Mouse (Mus musculus): Measurements from ENCODE around the gene B430306N03Rik. TPM values are rescaled to one million over a fixed set of nuclear protein-coding genes. Genes with fewer than 3 reads are reported as not detected.

The B430306N03Rik gene
- polyA plus RNA-seq, 1 experiment from 2014 or later: 0.09 TPM

DNA sequence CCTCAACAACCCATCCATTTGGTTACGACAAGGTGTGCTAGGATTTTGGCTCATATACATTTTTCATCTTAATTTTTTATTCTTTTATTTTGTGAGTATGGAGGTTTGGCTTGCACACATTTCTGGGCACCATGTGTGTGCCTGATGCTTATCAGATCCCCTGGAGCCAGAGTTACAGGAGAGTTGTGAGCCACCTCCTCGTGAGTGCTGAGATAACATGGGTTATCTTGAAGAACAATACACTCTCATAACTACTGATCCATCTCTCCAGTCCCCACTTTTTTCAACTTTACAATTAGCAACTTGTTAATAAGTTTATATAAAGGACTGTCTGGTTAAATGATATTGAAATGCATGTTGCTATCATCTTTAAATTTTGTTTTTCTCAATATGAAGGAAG, 5.3 kb downstream of the B430306N03Rik start:
- Histone ChIP-seq H3K9ac (replicated peaks) (no peak overlapping the region), H3K27me3 (no peaks in the 10 kb centered on the region), H3K4me2 (replicated peaks) (no peak overlapping the region), H3K36me3 (no peaks in the 10 kb centered on the region), H3K27ac (replicated peaks) (no peak overlapping the region), H3K4me1 (no peaks in the 10 kb centered on the region), H3K9me3 (no peaks in the 10 kb centered on the region), H3K4me3 (no peak overlapping the region)
- ATAC-seq (replicated peaks): no peak
- WGBS: 88% methylated on average over 2 of the region's 2 CpGs

DNA sequence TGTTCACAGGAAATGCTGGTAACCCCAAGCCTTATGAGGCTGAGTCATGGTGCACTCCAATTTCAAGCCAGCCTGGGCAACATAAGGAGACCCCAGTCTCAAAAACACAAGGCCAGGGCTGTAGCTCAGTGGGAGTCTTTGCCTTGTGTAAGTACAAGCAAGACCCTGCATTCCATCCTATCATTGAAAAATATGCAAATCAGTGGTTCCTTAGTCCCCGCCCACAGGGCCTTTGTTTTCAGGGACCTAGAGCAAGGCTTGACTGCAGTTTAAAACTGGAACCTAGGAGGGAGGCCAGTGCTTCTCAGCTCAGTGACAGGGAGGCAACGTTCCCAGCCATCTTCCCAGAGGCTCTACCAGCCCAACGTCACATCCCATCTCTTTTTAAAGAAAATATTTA, 7.3 kb downstream of the B430306N03Rik start:
- no peak overlapping the region for H3K9ac ChIP-seq (replicated peaks)
- ATAC-seq (replicated peaks): no peak
- no peaks in the 10 kb centered on the region for H3K36me3 ChIP-seq
- no peaks in the 10 kb centered on the region for H3K9me3 ChIP-seq
- no peak overlapping the region for H3K4me3 ChIP-seq
- no peaks in the 10 kb centered on the region for H3K27me3 ChIP-seq
- 62% methylated on average over 3 of the region's 3 CpGs for WGBS
- H3K4me2 ChIP-seq (replicated peaks): no peak overlapping the region
- H3K27ac ChIP-seq (replicated peaks): no peak overlapping the region
- H3K4me1 ChIP-seq: no peaks in the 10 kb centered on the region

GRCm38 (mm10) chr17:48324258-48324657, 8.3 kb downstream of the B430306N03Rik start:
- Histone ChIP-seq H3K4me2 (replicated peaks) (no peak overlapping the region), H3K27ac (replicated peaks) (no peak overlapping the region), H3K27me3 (no peaks in the 10 kb centered on the region), H3K9me3 (no peaks in the 10 kb centered on the region), H3K4me1 (no peaks in the 10 kb centered on the region), H3K9ac (replicated peaks) (no peak overlapping the region), H3K4me3 (no peak overlapping the region), H3K36me3 (no peaks in the 10 kb centered on the region)
- 94% methylated on average over 5 of the region's 5 CpGs for WGBS
- no peak for ATAC-seq (replicated peaks)

- H3K27me3 ChIP-seq: no peaks in the 10 kb centered on the region
- no peaks in the 10 kb centered on the region for H3K9me3 ChIP-seq
- 94% methylated on average over 6 of the region's 6 CpGs for WGBS
- ATAC-seq (replicated peaks): no peak
- H3K4me1 ChIP-seq: no peaks in the 10 kb centered on the region
- no peaks in the 10 kb centered on the region for H3K36me3 ChIP-seq
- no peak overlapping the region for H3K9ac ChIP-seq (replicated peaks)
- no peak overlapping the region for H3K27ac ChIP-seq (replicated peaks)
- H3K4me2 ChIP-seq (replicated peaks): no peak overlapping the region
- no peak overlapping the region for H3K4me3 ChIP-seq
Measured at GRCm38 (mm10) chr17:48325093-48325492, 9.2 kb downstream of the B430306N03Rik start.

DNA sequence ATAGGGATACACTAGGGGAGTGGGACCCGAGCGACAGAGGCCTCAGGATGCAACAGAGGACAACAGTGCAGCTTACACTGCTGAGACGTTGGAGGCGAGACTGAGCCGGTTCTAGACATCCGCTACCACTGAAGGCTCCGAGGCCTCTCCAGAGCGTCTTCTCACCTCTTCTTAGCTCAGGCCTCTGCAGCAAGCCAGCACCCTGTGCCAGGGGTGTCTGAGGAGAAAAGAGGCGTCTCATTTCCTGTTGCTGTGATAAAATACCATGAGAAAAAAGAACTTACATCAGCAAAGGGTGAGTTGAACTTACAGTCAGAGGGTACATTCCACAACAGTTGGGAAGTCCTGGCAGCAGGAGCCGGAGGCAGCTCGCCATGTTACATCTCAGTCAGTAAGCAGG, 9.7 kb downstream of the B430306N03Rik start:
- no peak for ATAC-seq (replicated peaks)
- H3K9ac ChIP-seq (replicated peaks): no peak overlapping the region
- no peaks in the 10 kb centered on the region for H3K9me3 ChIP-seq
- 90% methylated on average over 11 of the region's 11 CpGs for WGBS
- H3K36me3 ChIP-seq: no peaks in the 10 kb centered on the region
- H3K4me2 ChIP-seq (replicated peaks): no peak overlapping the region
- no peaks in the 10 kb centered on the region for H3K4me1 ChIP-seq
- H3K27me3 ChIP-seq: no peaks in the 10 kb centered on the region
- no peak overlapping the region for H3K27ac ChIP-seq (replicated peaks)
- no peak overlapping the region for H3K4me3 ChIP-seq

GRCm38 (mm10) chr17:48326656-48327055, 10.7 kb downstream of the B430306N03Rik start:
- no peaks in the 10 kb centered on the region for H3K4me1 ChIP-seq
- no peak overlapping the region for H3K4me3 ChIP-seq
- no peak overlapping the region for H3K27ac ChIP-seq (replicated peaks)
- no peaks in the 10 kb centered on the region for H3K36me3 ChIP-seq
- H3K4me2 ChIP-seq (replicated peaks): no peak overlapping the region
- ATAC-seq (replicated peaks): no peak
- H3K27me3 ChIP-seq: no peaks in the 10 kb centered on the region
- H3K9me3 ChIP-seq: no peaks in the 10 kb centered on the region
- 73% methylated on average over 4 of the region's 4 CpGs for WGBS
- no peak overlapping the region for H3K9ac ChIP-seq (replicated peaks)

GRCm38 (mm10) chr17:48332524-48332923, 16.6 kb downstream of the B430306N03Rik start:
- Histone ChIP-seq H3K27me3 (no peaks in the 10 kb centered on the region), H3K4me1 (no peaks in the 10 kb centered on the region), H3K9me3 (no peaks in the 10 kb centered on the region), H3K36me3 (no peaks in the 10 kb centered on the region), H3K4me2 (replicated peaks) (no peak overlapping the region), H3K4me3 (no peak overlapping the region), H3K27ac (replicated peaks) (no peak overlapping the region), H3K9ac (replicated peaks) (no peak overlapping the region)
- no peak for ATAC-seq (replicated peaks)
- WGBS: 91% methylated on average over 2 of the region's 2 CpGs

GRCm38 (mm10) chr17:48334186-48334585, 18.2 kb downstream of the B430306N03Rik start:
- Histone ChIP-seq H3K27me3 (no peaks in the 10 kb centered on the region), H3K9ac (replicated peaks) (no peak overlapping the region), H3K9me3 (no peaks in the 10 kb centered on the region), H3K36me3 (no peaks in the 10 kb centered on the region), H3K4me2 (replicated peaks) (no peak overlapping the region), H3K4me1 (no peaks in the 10 kb centered on the region), H3K4me3 (no peak overlapping the region), H3K27ac (replicated peaks) (no peak overlapping the region)
- 90% methylated on average over 4 of the region's 4 CpGs for WGBS
- no peak for ATAC-seq (replicated peaks)

- Histone ChIP-seq H3K4me1 (no peaks in the 10 kb centered on the region), H3K9ac (replicated peaks) (no peak overlapping the region), H3K27me3 (no peaks in the 10 kb centered on the region), H3K27ac (replicated peaks) (no peak overlapping the region), H3K36me3 (no peaks in the 10 kb centered on the region), H3K4me3 (no peak overlapping the region), H3K4me2 (replicated peaks) (no peak overlapping the region), H3K9me3 (no peaks in the 10 kb centered on the region)
- 2% methylated on average over 6 of the region's 6 CpGs for WGBS
- ATAC-seq (replicated peaks): no peak
Measured at GRCm38 (mm10) chr17:48336857-48337256, 20.9 kb downstream of the B430306N03Rik start.

DNA sequence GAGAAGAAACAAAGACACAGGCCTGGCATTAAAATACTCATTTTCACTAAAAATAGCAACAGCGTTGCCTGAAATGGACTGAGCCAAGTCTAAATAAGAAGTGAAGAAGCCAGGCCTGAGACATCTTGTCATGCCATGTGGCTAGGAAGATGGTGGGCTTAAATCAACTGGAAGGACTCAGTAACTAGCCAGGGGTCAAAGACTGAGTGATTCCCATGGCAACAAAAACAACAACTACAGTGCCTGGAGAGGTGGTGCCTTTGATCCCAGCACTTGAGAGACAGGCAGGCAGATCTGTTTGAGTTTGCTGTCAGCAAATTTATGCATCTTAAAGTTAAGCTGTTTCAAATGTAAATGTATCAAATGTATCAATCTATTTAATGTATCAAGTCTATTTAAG, 24.3 kb downstream of the B430306N03Rik start:
- no peak for ATAC-seq (replicated peaks)
- H3K4me3 ChIP-seq: no peak overlapping the region
- no peak overlapping the region for H3K9ac ChIP-seq (replicated peaks)
- 90% methylated on average over 1 of the region's 1 CpGs for WGBS
- no peak overlapping the region for H3K27ac ChIP-seq (replicated peaks)
- no peaks in the 10 kb centered on the region for H3K9me3 ChIP-seq
- H3K4me2 ChIP-seq (replicated peaks): no peak overlapping the region
- no peaks in the 10 kb centered on the region for H3K4me1 ChIP-seq
- H3K36me3 ChIP-seq: no peaks in the 10 kb centered on the region
- H3K27me3 ChIP-seq: no peaks in the 10 kb centered on the region

- H3K36me3 ChIP-seq: no peaks in the 10 kb centered on the region
- no peaks in the 10 kb centered on the region for H3K27me3 ChIP-seq
- H3K9ac ChIP-seq (replicated peaks): no peak overlapping the region
- no peak for ATAC-seq (replicated peaks)
- 76% methylated on average over 3 of the region's 3 CpGs for WGBS
- no peaks in the 10 kb centered on the region for H3K9me3 ChIP-seq
- no peaks in the 10 kb centered on the region for H3K4me1 ChIP-seq
- no peak overlapping the region for H3K4me2 ChIP-seq (replicated peaks)
- H3K4me3 ChIP-seq: no peak overlapping the region
- H3K27ac ChIP-seq (replicated peaks): no peak overlapping the region
Measured at GRCm38 (mm10) chr17:48341947-48342346, 26.0 kb downstream of the B430306N03Rik start.

GRCm38 (mm10) chr17:48343065-48343464, 27.1 kb downstream of the B430306N03Rik start:
- H3K4me1 ChIP-seq: no peaks in the 10 kb centered on the region
- no peak overlapping the region for H3K27ac ChIP-seq (replicated peaks)
- H3K36me3 ChIP-seq: no peaks in the 10 kb centered on the region
- H3K9me3 ChIP-seq: no peaks in the 10 kb centered on the region
- H3K9ac ChIP-seq (replicated peaks): no peak overlapping the region
- H3K4me2 ChIP-seq (replicated peaks): no peak overlapping the region
- WGBS: 95% methylated on average over 2 of the region's 2 CpGs
- H3K27me3 ChIP-seq: no peaks in the 10 kb centered on the region
- H3K4me3 ChIP-seq: no peak overlapping the region
- no peak for ATAC-seq (replicated peaks)

DNA sequence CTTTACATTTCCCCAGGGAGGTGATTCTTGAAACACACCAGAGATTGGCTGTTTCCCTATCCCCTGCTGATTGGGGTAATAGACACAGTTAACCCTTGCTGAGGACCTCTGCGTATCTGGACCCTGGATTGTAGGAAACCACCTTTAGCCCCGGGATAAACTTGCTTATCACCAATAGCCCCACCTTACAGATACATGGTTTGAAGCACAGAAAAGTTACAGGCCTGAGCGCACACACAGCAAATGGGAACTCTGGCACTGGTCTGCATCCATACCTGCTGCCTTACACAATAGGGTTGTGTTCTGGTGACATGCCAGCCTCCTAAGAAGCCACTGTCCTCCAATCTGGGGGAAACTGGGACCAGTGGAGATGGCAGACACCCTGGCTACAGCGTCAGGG, 29.9 kb downstream of the B430306N03Rik start:
- H3K27me3 ChIP-seq: no peaks in the 10 kb centered on the region
- no peaks in the 10 kb centered on the region for H3K36me3 ChIP-seq
- H3K4me2 ChIP-seq (replicated peaks): no peak overlapping the region
- H3K4me1 ChIP-seq: no peaks in the 10 kb centered on the region
- no peaks in the 10 kb centered on the region for H3K9me3 ChIP-seq
- WGBS: 87% methylated on average over 4 of the region's 4 CpGs
- ATAC-seq (replicated peaks): no peak
- H3K4me3 ChIP-seq: no peak overlapping the region
- H3K9ac ChIP-seq (replicated peaks): no peak overlapping the region
- no peak overlapping the region for H3K27ac ChIP-seq (replicated peaks)
